16 mouse cellular contexts compared by ENCODE assay signal in genomic region chr12:110861256-110861655, GRCm38 (mm10). TPM values are rescaled to one million over a fixed set of nuclear protein-coding genes. Genes with fewer than 3 reads are reported as not detected.
A peak's percentile ranks its signal among the peaks of the same experiment; 100 is the strongest.
DNase-seq lines count a peak whose midpoint lies in the region; ATAC-seq and TF ChIP-seq lines count a peak whose summit lies in the region.
"Had no signal": no experiment of that assay in that cellular context is flagged by ENCODE, and none has a peak within 500 bp of the region (broad histone marks: within the 10 kb centered on the region; RNA-seq: fewer than 3 reads in every experiment).

No protein-coding gene starts in this region.

- peak; percentile 66 for DNase-seq in midbrain, embryonic 14.5 days
- DNase-seq in midbrain, embryonic 10.5 days (ENCODE audit: low spot score) = no peak
- no peak for DNase-seq in midbrain, postnatal 0 days (ENCODE audit: low spot score)
- DNase-seq in adipocyte (ENCODE audit: low spot score) = no peak
- no peak for DNase-seq in adrenal gland, postnatal 14 days
- no peak for DNase-seq in frontal cortex, postnatal 25 days (ENCODE audit: low spot score in 2 of 2)
- DNase-seq: adrenal gland, postnatal 25 days; gastrocnemius, postnatal 36 days; kidney, adult 11 months; liver, postnatal 0 days; right cerebral cortex, postnatal 4 days had no signal

- H3K27me3 ChIP-seq in midbrain, embryonic 14.5 days (ENCODE audit: control insufficient read depth, insufficient read depth, low read length) = no peaks in the 10 kb centered on the region
- no peaks in the 10 kb centered on the region for H3K27me3 ChIP-seq in midbrain, embryonic 10.5 days (ENCODE audit: low read depth, poor library complexity, severe bottlenecking)
- no peaks in the 10 kb centered on the region for H3K27me3 ChIP-seq in midbrain, postnatal 0 days (ENCODE audit: insufficient read depth, low read length)
- H3K27me3 ChIP-seq: forebrain, embryonic 15.5 days; heart, embryonic 13.5 days; hindbrain, embryonic 12.5 days; neural tube, embryonic 13.5 days had no signal

- H3K4me3 ChIP-seq in midbrain, embryonic 14.5 days (replicated peaks; ENCODE audit: low read depth, low read length) = no peak overlapping the region
- H3K4me3 ChIP-seq in midbrain, embryonic 10.5 days = no peak overlapping the region
- no peak overlapping the region for H3K4me3 ChIP-seq in midbrain, postnatal 0 days (ENCODE audit: low read depth, low read length)
- H3K4me3 ChIP-seq: forebrain, embryonic 15.5 days; heart, embryonic 13.5 days; hindbrain, embryonic 12.5 days; neural tube, embryonic 13.5 days had no signal

- no peak overlapping the region for H3K4me2 ChIP-seq in midbrain, embryonic 14.5 days (ENCODE audit: low read length)
- no peak overlapping the region for H3K4me2 ChIP-seq in midbrain, postnatal 0 days (ENCODE audit: low read depth, low read length, poor library complexity, severe bottlenecking)
- H3K4me2 ChIP-seq: forebrain, embryonic 15.5 days; heart, embryonic 13.5 days; hindbrain, embryonic 12.5 days; neural tube, embryonic 13.5 days had no signal

- no peak for TF ChIP-seq CTCF in midbrain, postnatal 0 days (IDR thresholded peaks at IDR 0.05)

- ATAC-seq in midbrain, embryonic 14.5 days (ENCODE audit: low FRiP score, low TSS enrichment) = no peak
- ATAC-seq in activated CD4-positive, CD25-positive, alpha-beta regulatory T cell, adult 4 months = peak; percentile 32
- no peak for ATAC-seq in midbrain, postnatal 0 days (ENCODE audit: low FRiP score)
- ATAC-seq: forebrain, embryonic 15.5 days; liver, postnatal 0 days had no signal

- H3K27ac ChIP-seq in midbrain, embryonic 14.5 days (replicated peaks; ENCODE audit: low read depth, low read length) = peak overlapping the region; percentile 61; the same call in 1 of the 2 replicates
- no peak overlapping the region for H3K27ac ChIP-seq in midbrain, embryonic 10.5 days (replicated peaks)
- H3K27ac ChIP-seq in midbrain, postnatal 0 days (ENCODE audit: low read depth, low read length) = peak overlapping the region; percentile 13; the same call in 1 of the 2 replicates
- H3K27ac ChIP-seq: forebrain, embryonic 15.5 days; heart, embryonic 13.5 days; hindbrain, embryonic 12.5 days; neural tube, embryonic 13.5 days had no signal

- no peaks in the 10 kb centered on the region for H3K9me3 ChIP-seq in midbrain, embryonic 14.5 days (ENCODE audit: control insufficient read depth, low read length)
- H3K9me3 ChIP-seq in midbrain, embryonic 10.5 days (replicated peaks) = no peaks in the 10 kb centered on the region
- H3K9me3 ChIP-seq in midbrain, postnatal 0 days (ENCODE audit: low read length) = no peaks in the 10 kb centered on the region
- H3K9me3 ChIP-seq: forebrain, embryonic 15.5 days; heart, embryonic 13.5 days; hindbrain, embryonic 12.5 days; neural tube, embryonic 13.5 days had no signal

- peaks cover 14% of the 10 kb centered on the region for H3K36me3 ChIP-seq in midbrain, embryonic 14.5 days (ENCODE audit: control insufficient read depth, insufficient read depth, low read length)
- H3K36me3 ChIP-seq in midbrain, embryonic 10.5 days = peaks cover 43% of the 10 kb centered on the region
- peaks cover 8% of the 10 kb centered on the region for H3K36me3 ChIP-seq in midbrain, postnatal 0 days (ENCODE audit: insufficient read depth, low read length)

- WGBS in midbrain, embryonic 14.5 days = 43% methylated on average over 7 of the region's 7 CpGs
- WGBS in midbrain, embryonic 10.5 days = 56% methylated on average over 7 of the region's 7 CpGs
- 36% methylated on average over 7 of the region's 7 CpGs for WGBS in midbrain, postnatal 0 days

- H3K4me1 ChIP-seq in midbrain, embryonic 14.5 days (ENCODE audit: control insufficient read depth, insufficient read depth, low read length) = no peaks in the 10 kb centered on the region
- H3K4me1 ChIP-seq in midbrain, embryonic 10.5 days = peaks cover 29% of the 10 kb centered on the region
- no peaks in the 10 kb centered on the region for H3K4me1 ChIP-seq in midbrain, postnatal 0 days (ENCODE audit: insufficient read depth, low read length)
- H3K4me1 ChIP-seq: forebrain, embryonic 15.5 days; hindbrain, embryonic 12.5 days; neural tube, embryonic 13.5 days had no signal

- H3K9ac ChIP-seq in midbrain, embryonic 14.5 days (replicated peaks; ENCODE audit: low read length) = no peak overlapping the region
- H3K9ac ChIP-seq in midbrain, postnatal 0 days (replicated peaks; ENCODE audit: low read length, poor library complexity, severe bottlenecking) = no peak overlapping the region
- H3K9ac ChIP-seq: forebrain, embryonic 15.5 days; heart, embryonic 13.5 days; hindbrain, embryonic 12.5 days; liver, postnatal 0 days; neural tube, embryonic 13.5 days had no signal

RNA-seq across cellular contexts. Expression of gene Zfp839, which starts 11.2 kb away (rescaled TPM):
- 2.0 and 3.1 TPM in 2 replicates for polyA plus RNA-seq in midbrain, embryonic 14.5 days (2014; fragmentation: Nextera tagmentation; extraction: Ambion mirVana)
- polyA plus RNA-seq in midbrain, embryonic 10.5 days (2016; fragmentation: Nextera tagmentation; extraction: Ambion mirVana) = 4.8 and 5.4 TPM in 2 replicates
- 1 to 10 TPM; 1.2 to 2.2 TPM for polyA plus RNA-seq in activated CD4-positive, CD25-positive, alpha-beta regulatory T cell, adult 4 months (2017; shearing (Covaris generic))
- 4.5 and 5.4 TPM in 2 replicates for total RNA-seq in midbrain, postnatal 0 days (2014; rRNA removed)
- 1.7 and 1.9 TPM in 2 replicates for polyA plus RNA-seq in midbrain, postnatal 0 days (2015; fragmentation: Nextera tagmentation; extraction: Ambion mirVana)
- total RNA-seq in adrenal gland, postnatal 14 days (2021) = 13.5 and 15.1 TPM in 2 replicates

RNA-seq across cellular contexts. Expression of gene Mok, which starts 20.5 kb away (rescaled TPM):
- polyA plus RNA-seq in midbrain, embryonic 14.5 days (2014; fragmentation: Nextera tagmentation; extraction: Ambion mirVana) = 15.9 and 17.9 TPM in 2 replicates
- polyA plus RNA-seq in midbrain, embryonic 10.5 days (2016; fragmentation: Nextera tagmentation; extraction: Ambion mirVana) = 10.1 and 11.7 TPM in 2 replicates
- polyA plus RNA-seq in activated CD4-positive, CD25-positive, alpha-beta regulatory T cell, adult 4 months (2017; shearing (Covaris generic)) = under 1 TPM; 0.22 to 0.29 TPM
- total RNA-seq in midbrain, postnatal 0 days (2014; rRNA removed) = 10.7 and 23.7 TPM in 2 replicates
- 17.0 and 18.9 TPM in 2 replicates for polyA plus RNA-seq in midbrain, postnatal 0 days (2015; fragmentation: Nextera tagmentation; extraction: Ambion mirVana)
- total RNA-seq in adrenal gland, postnatal 14 days (2021) = 0.93 and 1.9 TPM in 2 replicates

RNA-seq across cellular contexts. Expression of gene Cinp, which starts 27.7 kb away (rescaled TPM):
- 83.0 and 83.1 TPM in 2 replicates for polyA plus RNA-seq in midbrain, embryonic 14.5 days (2014; fragmentation: Nextera tagmentation; extraction: Ambion mirVana)
- 81.7 and 95.6 TPM in 2 replicates for polyA plus RNA-seq in midbrain, embryonic 10.5 days (2016; fragmentation: Nextera tagmentation; extraction: Ambion mirVana)
- polyA plus RNA-seq in activated CD4-positive, CD25-positive, alpha-beta regulatory T cell, adult 4 months (2017; shearing (Covaris generic)) = 10 to 100 TPM; 34.1 to 38.1 TPM
- 105 and 153 TPM in 2 replicates for total RNA-seq in midbrain, postnatal 0 days (2014; rRNA removed)
- polyA plus RNA-seq in midbrain, postnatal 0 days (2015; fragmentation: Nextera tagmentation; extraction: Ambion mirVana) = 91.3 and 99.0 TPM in 2 replicates
- 47.4 and 50.2 TPM in 2 replicates for total RNA-seq in adrenal gland, postnatal 14 days (2021)

RNA-seq across cellular contexts. Expression of gene Tecpr2, which starts 27.8 kb away (rescaled TPM):
- polyA plus RNA-seq in midbrain, embryonic 14.5 days (2014; fragmentation: Nextera tagmentation; extraction: Ambion mirVana) = 6.1 and 7.6 TPM in 2 replicates
- polyA plus RNA-seq in midbrain, embryonic 10.5 days (2016; fragmentation: Nextera tagmentation; extraction: Ambion mirVana) = 5.3 and 6.7 TPM in 2 replicates
- polyA plus RNA-seq in activated CD4-positive, CD25-positive, alpha-beta regulatory T cell, adult 4 months (2017; shearing (Covaris generic)) = 1 to 10 TPM in 1 of 2 experiments, under 1 TPM in 1; 0.61 to 1.2 TPM
- total RNA-seq in midbrain, postnatal 0 days (2014; rRNA removed) = 22.9 and 23.6 TPM in 2 replicates
- polyA plus RNA-seq in midbrain, postnatal 0 days (2015; fragmentation: Nextera tagmentation; extraction: Ambion mirVana) = 4.8 and 4.9 TPM in 2 replicates
- 9.1 and 10.3 TPM in 2 replicates for total RNA-seq in adrenal gland, postnatal 14 days (2021)
